Mouse (Mus musculus) embryonic facial prominence, embryonic 11.5 days (tissue): ENCODE measurements at regions not wholly inside any gene's neighbourhood (a gene's known extent, or its start where the extent isn't known, plus 50 kb on each side); places are given as distances from the start of the nearest gene placed in this dataset.

Experiments
- ATAC-seq: fragments of 200-750 bp; cut with Nextera tagmentation; replicated peaks from 2 replicates; pipeline ENCODE4 v1.8.0; 2017; ENCODE audit warnings: low read depth; ENCODE audit not compliant: insufficient number of reproducible peaks, low FRiP score, low TSS enrichment
- DNase-seq: peaks from one replicate; pipeline ENCODE4 v3.0.0-alpha.2; 2015; ENCODE audit warnings: low spot score
- H3K27ac ChIP-seq: fragments of 300-500 bp; sonication (generic); replicated peaks from 2 replicates; pipeline ENCODE4 v1.5.1; 2014; ENCODE audit warnings: mild to moderate bottlenecking, low read depth, low read length, control low read depth
- H3K27me3 ChIP-seq: fragments of 300-500 bp; sonication (generic); 2 replicates; pipeline ENCODE4 v1.6.1; 2014; ENCODE audit warnings: mild to moderate bottlenecking, low read length, moderate library complexity, mixed read lengths; ENCODE audit not compliant: control insufficient read depth, insufficient read depth
- H3K36me3 ChIP-seq: fragments of 300-500 bp; sonication (generic); replicated peaks from 2 replicates; pipeline ENCODE4 v1.6.1; 2014; ENCODE audit warnings: low read depth, mild to moderate bottlenecking, low read length, moderate library complexity, mixed read lengths; ENCODE audit not compliant: control insufficient read depth, insufficient read depth
- H3K4me1 ChIP-seq: fragments of 300-500 bp; sonication (generic); 2 replicates; pipeline ENCODE4 v1.6.1; 2014; ENCODE audit warnings: low read length, mixed read lengths; ENCODE audit not compliant: control insufficient read depth, insufficient read depth
- H3K4me2 ChIP-seq: fragments of 300-500 bp; sonication (generic); 2 replicates; pipeline ENCODE4 v1.6.1; 2014; ENCODE audit warnings: low read depth, mild to moderate bottlenecking, control low read depth, low read length, moderate library complexity
- H3K4me3 ChIP-seq: fragments of 300-500 bp; sonication (generic); 2 replicates; pipeline ENCODE4 v1.5.1; 2014; ENCODE audit warnings: low read depth, low read length, control low read depth
- H3K9ac ChIP-seq: fragments of 300-500 bp; sonication (generic); replicated peaks from 2 replicates; pipeline ENCODE4 v1.6.1; 2014; ENCODE audit warnings: mild to moderate bottlenecking, control low read depth, low read length
- H3K9me3 ChIP-seq: fragments of 300-500 bp; sonication (generic); replicated peaks from 2 replicates; pipeline ENCODE4 v1.6.1; 2016; ENCODE audit warnings: mild to moderate bottlenecking, low read length, inconsistent platforms, mixed read lengths; ENCODE audit not compliant: control insufficient read depth
- WGBS: fragments of 180-500 bp; shearing (Covaris S2); extraction: QIAGEN DNeasy Blood & Tissue Kit; methylation state at CpG from one replicate; pipeline ENCODE4 v1.1.7; 2014; 5-methylcytosine and 5-hydroxymethylcytosine counted together

- Histone ChIP-seq H3K27me3 (no peaks in the 10 kb centered on the region; the same call in none of the 2 replicates), H3K4me3 (no peak overlapping the region), H3K4me1 (no peaks in the 10 kb centered on the region), H3K9me3 (no peaks in the 10 kb centered on the region), H3K4me2 (no peak overlapping the region), H3K27ac (no peak overlapping the region), H3K36me3 (no peaks in the 10 kb centered on the region), H3K9ac (no peak overlapping the region)
- no peak for DNase-seq
- no peak for ATAC-seq
- WGBS: 23% methylated on average over 8 of the region's 8 CpGs
Measured at GRCm38 (mm10) chr8:92066435-92066834, 264.6 kb upstream of the Irx3 start.

GRCm38 (mm10) chr8:92065554-92066239 lies 263.8 kb upstream of the Irx3 start:
- H3K27me3 ChIP-seq: no peaks in the 10 kb centered on the region; the same call in 1 of the 2 replicates
- no peak overlapping the region for H3K4me3 ChIP-seq
- H3K27ac ChIP-seq: no peak overlapping the region
- DNase-seq (peak; percentile 39), ATAC-seq (no peak)
- no peak overlapping the region for H3K4me2 ChIP-seq
- H3K9ac ChIP-seq: no peak overlapping the region
- H3K4me1 ChIP-seq: no peaks in the 10 kb centered on the region
- 6% methylated on average over 9 of the region's 9 CpGs for WGBS
- no peaks in the 10 kb centered on the region for H3K9me3 ChIP-seq
- no peaks in the 10 kb centered on the region for H3K36me3 ChIP-seq

GRCm38 (mm10) chr8:92064971-92065370 lies 263.1 kb upstream of the Irx3 start:
- Histone ChIP-seq H3K4me3 (no peak overlapping the region), H3K27me3 (no peaks in the 10 kb centered on the region), H3K9me3 (no peaks in the 10 kb centered on the region), H3K4me2 (no peak overlapping the region), H3K9ac (no peak overlapping the region), H3K4me1 (no peaks in the 10 kb centered on the region), H3K36me3 (no peaks in the 10 kb centered on the region), H3K27ac (no peak overlapping the region)
- 19% methylated on average over 4 of the region's 4 CpGs for WGBS
- ATAC-seq: no peak
- DNase-seq: no peak

- Histone ChIP-seq H3K27ac (no peak overlapping the region), H3K27me3 (no peaks in the 10 kb centered on the region)
- 12% methylated on average over 9 of the region's 9 CpGs for WGBS
Measured at GRCm38 (mm10) chr8:92064175-92064821, 262.4 kb upstream of the Irx3 start.

GRCm38 (mm10) chr8:92063333-92063732 lies 261.5 kb upstream of the Irx3 start:
- no peak overlapping the region for H3K4me3 ChIP-seq
- ATAC-seq: no peak
- H3K9me3 ChIP-seq: no peaks in the 10 kb centered on the region
- H3K4me2 ChIP-seq: no peak overlapping the region
- whole genome bisulfite sequencing: 87% methylated on average over 4 of the region's 4 CpGs
- H3K27ac ChIP-seq: no peak overlapping the region
- DNase-seq: no peak
- no peaks in the 10 kb centered on the region for H3K4me1 ChIP-seq
- no peaks in the 10 kb centered on the region for H3K27me3 ChIP-seq
- no peaks in the 10 kb centered on the region for H3K36me3 ChIP-seq
- H3K9ac ChIP-seq: no peak overlapping the region

More at GRCm38 (mm10) chr8:92064175-92064821, 262.4 kb upstream of the Irx3 start:
- ATAC-seq (0 out of 2 replicates have a peak, but pooled peaks have one; percentile 67), DNase-seq (peak; percentile 25)
- H3K9ac ChIP-seq: no peak overlapping the region
- H3K9me3 ChIP-seq: no peaks in the 10 kb centered on the region
- no peak overlapping the region for H3K4me3 ChIP-seq
- H3K4me1 ChIP-seq: no peaks in the 10 kb centered on the region
- H3K4me2 ChIP-seq: no peak overlapping the region
- H3K36me3 ChIP-seq: no peaks in the 10 kb centered on the region

- H3K9me3 ChIP-seq: no peaks in the 10 kb centered on the region
- no peaks in the 10 kb centered on the region for H3K36me3 ChIP-seq
- WGBS: 71% methylated on average over 5 of the region's 5 CpGs
- H3K4me2 ChIP-seq: no peak overlapping the region
- no peak for DNase-seq
- no peak overlapping the region for H3K27ac ChIP-seq
- no peaks in the 10 kb centered on the region for H3K27me3 ChIP-seq
- no peak overlapping the region for H3K9ac ChIP-seq
- ATAC-seq: no peak
- no peaks in the 10 kb centered on the region for H3K4me1 ChIP-seq
- H3K4me3 ChIP-seq: no peak overlapping the region
Measured at GRCm38 (mm10) chr8:92059471-92059870, 257.6 kb upstream of the Irx3 start.

GRCm38 (mm10) chr8:92058953-92059352 lies 257.1 kb upstream of the Irx3 start:
- H3K9me3 ChIP-seq: no peaks in the 10 kb centered on the region
- H3K27me3 ChIP-seq: no peaks in the 10 kb centered on the region
- no peak overlapping the region for H3K4me3 ChIP-seq
- WGBS: 65% methylated on average over 10 of the region's 10 CpGs
- H3K4me1 ChIP-seq: no peaks in the 10 kb centered on the region
- ATAC-seq (no peak), DNase-seq (no peak)
- no peak overlapping the region for H3K27ac ChIP-seq
- no peak overlapping the region for H3K9ac ChIP-seq
- H3K36me3 ChIP-seq: no peaks in the 10 kb centered on the region
- H3K4me2 ChIP-seq: no peak overlapping the region

GRCm38 (mm10) chr8:92057857-92058256 lies 256.0 kb upstream of the Irx3 start:
- Histone ChIP-seq H3K4me1 (no peaks in the 10 kb centered on the region), H3K4me3 (no peak overlapping the region), H3K27ac (no peak overlapping the region), H3K9ac (no peak overlapping the region), H3K9me3 (no peaks in the 10 kb centered on the region), H3K4me2 (no peak overlapping the region), H3K27me3 (no peaks in the 10 kb centered on the region), H3K36me3 (no peaks in the 10 kb centered on the region)
- ATAC-seq (no peak), DNase-seq (no peak)
- WGBS: 73% methylated on average over 8 of the region's 8 CpGs
